In genomic region chr12:3364508-3365448, GRCm38 (mm10) we compare ENCODE assay signal across 7 mouse cellular contexts. TPM values are rescaled to one million over a fixed set of nuclear protein-coding genes. Genes with fewer than 3 reads are reported as not detected.
DNase-seq lines count a peak whose midpoint lies in the region; ATAC-seq lines count a peak whose summit lies in the region.

TSS of gene Kif3c (plus strand) at chr12:3365132.

- H3K9me3 ChIP-seq in intestine, embryonic 16.5 days (ENCODE audit: control insufficient read depth, low read length), result no peaks in the 10 kb centered on the region

- H3K4me2 ChIP-seq in intestine, embryonic 16.5 days (ENCODE audit: low read depth, low read length), result peak within 1 kb of the TSS; percentile 89

- H3K4me3 ChIP-seq in intestine, embryonic 16.5 days (ENCODE audit: low read length), result peak within 1 kb of the TSS; percentile 81

- ATAC-seq in intestine, embryonic 16.5 days, result peak; percentile 89

- H3K9ac ChIP-seq in intestine, embryonic 16.5 days (ENCODE audit: low read depth, low read length), result peak within 1 kb of the TSS; percentile 82

- 8% methylated on average over 41 of the region's 48 CpGs for WGBS in intestine, embryonic 16.5 days

- H3K36me3 ChIP-seq in intestine, embryonic 16.5 days (ENCODE audit: control insufficient read depth, insufficient read depth, low read length), result no peaks in the 10 kb centered on the region; the same call in 1 of the 2 replicates

- H3K27ac ChIP-seq in intestine, embryonic 16.5 days (ENCODE audit: low read length), result peak within 1 kb of the TSS; percentile 52

- peak; percentile 58 to 64 for DNase-seq in adrenal gland, adult 18-20 months (ENCODE audit: low spot score in 2 of 2)
- peak; percentile 68 for DNase-seq in embryo, embryonic 11.5 days (ENCODE audit: low read depth, low spot score)
- DNase-seq in gastrocnemius, postnatal 4 days (ENCODE audit: low spot score in 2 of 2), result peak; percentile 42 to 62
- peak; percentile 89 to 94 for DNase-seq in left cerebral cortex, postnatal 25 days (ENCODE audit: low spot score in 2 of 2)
- peak; percentile 86 for DNase-seq in mesoderm, embryonic 11.5 days (ENCODE audit: low read depth, low spot score)
- peak; percentile 84 to 88 for DNase-seq in right cerebral cortex, postnatal 36 days (ENCODE audit: low spot score in 2 of 2)

- peaks cover 14% of the 10 kb centered on the region for H3K4me1 ChIP-seq in intestine, embryonic 16.5 days (ENCODE audit: control insufficient read depth, insufficient read depth, low read length)

- intact Hi-C loops in left cerebral cortex, postnatal 25 days (cut with DNase I), result loop anchor here (2.0 kb wide), 3 partner anchors 56 to 130 kb away; partner anchors contain the start of genes Asxl2 and Rab10

- H3K27me3 ChIP-seq in intestine, embryonic 16.5 days (replicated peaks; ENCODE audit: control insufficient read depth, insufficient read depth, low read length), result no peaks in the 10 kb centered on the region

RNA-seq across cellular contexts. Expression of gene Kif3c, which starts in this region (rescaled TPM):
- 10 to 100 TPM; 15.0 to 23.6 TPM for total RNA-seq in adrenal gland, adult 18-20 months (2021)
- 10 to 100 TPM; 12.7 to 12.8 TPM for total RNA-seq in gastrocnemius, postnatal 4 days (2021)
- polyA plus RNA-seq in intestine, embryonic 16.5 days (2015; fragmentation: Nextera tagmentation; extraction: Ambion mirVana), result 5.8 and 6.2 TPM in 2 replicates
- total RNA-seq in left cerebral cortex, postnatal 25 days (2021), result 100 to 1,000 TPM; 191 to 192 TPM

Comparison
In these comparisons a context has a peak if more than half of its experiments do, and no peak if none do; other contexts are left out.
1. Peak in every context shown above with its lines: DNase-seq, ATAC-seq, H3K4me3 ChIP-seq and H3K27ac ChIP-seq.
2. RNA of gene Kif3c (total RNA-seq): 191 to 192 TPM in left cerebral cortex, postnatal 25 days; 15.0 to 23.6 TPM in adrenal gland, adult 18-20 months and 12.7 to 12.8 TPM in gastrocnemius, postnatal 4 days; every median in the first group is over 4 times any median in the second.